Mouse (Mus musculus) cortical plate, adult 2 months (tissue): Measurements from ENCODE around the gene Setd2. TPM values are rescaled to one million over a fixed set of nuclear protein-coding genes. Genes with fewer than 3 reads are reported as not detected.
A peak's percentile ranks its signal among the peaks of the same experiment; 100 is the strongest.

Experiments used
- H3K27ac ChIP-seq: fragments of 200-500 bp; 2 replicates; pipeline ENCODE4 v1.5.1; 2012; ENCODE audit warnings: low read length, control low read depth, inconsistent platforms; ENCODE audit not compliant: insufficient read depth
- H3K4me1 ChIP-seq: fragments of 200-500 bp; 2 replicates; pipeline ENCODE4 v1.6.1; 2011; ENCODE audit warnings: low read length; ENCODE audit not compliant: control insufficient read depth, insufficient read depth
- H3K4me3 ChIP-seq: fragments of 200-500 bp; 2 replicates; pipeline ENCODE4 v1.5.1; 2011; ENCODE audit warnings: mild to moderate bottlenecking, low read length, control low read depth; ENCODE audit not compliant: insufficient read depth
- CTCF ChIP-seq: fragments of 200-500 bp; IDR thresholded peaks from 2 replicates; pipeline ENCODE4 v1.5.1; 2011; ENCODE audit warnings: mild to moderate bottlenecking, control low read depth, low read length; ENCODE audit not compliant: insufficient read depth; ENCODE audit errors: extremely low read depth
- POLR2A ChIP-seq: fragments of 200-500 bp; IDR thresholded peaks from 2 replicates; pipeline ENCODE4 v1.6.1; 2011; ENCODE audit warnings: mild to moderate bottlenecking, low read length, control low read depth; ENCODE audit not compliant: insufficient read depth; ENCODE audit errors: extremely low read depth
- polyA plus RNA-seq: library from polyadenylated mRNA; depleted of rRNA; stranded (reverse); fragments of >200 nt; gene quantifications from 2 replicates; pipeline ENCODE4 v1.2.3, GENCODE M21; 2012

The Setd2 gene
- polyA plus RNA-seq, 1 experiment, result 64.8 TPM

DNA sequence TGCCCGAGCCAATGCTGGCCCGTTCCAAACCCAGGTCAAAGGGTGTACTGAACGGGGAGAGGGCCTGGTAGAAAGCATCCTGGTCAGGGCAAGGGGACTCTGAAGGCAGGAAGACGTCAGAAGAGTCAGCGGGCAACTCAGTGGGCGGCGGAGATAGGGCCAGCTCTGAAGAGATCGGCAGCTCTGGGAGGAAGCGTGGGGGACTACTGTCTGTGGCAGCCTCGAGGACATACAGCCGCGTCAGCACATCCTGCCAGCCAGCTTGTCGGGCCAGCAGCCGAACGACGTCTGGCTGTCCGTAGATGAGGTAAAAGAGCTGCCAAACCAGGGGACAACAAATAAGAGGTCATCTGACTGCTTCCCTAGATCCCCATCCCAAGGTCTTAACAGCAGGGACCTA, 101.5 kb downstream of the Setd2 start:
- H3K4me3 ChIP-seq, result no peak overlapping the region
- TF ChIP-seq POLR2A (no peak), CTCF (no peak)
- no peak overlapping the region for H3K27ac ChIP-seq
- no peaks in the 10 kb centered on the region for H3K4me1 ChIP-seq

DNA sequence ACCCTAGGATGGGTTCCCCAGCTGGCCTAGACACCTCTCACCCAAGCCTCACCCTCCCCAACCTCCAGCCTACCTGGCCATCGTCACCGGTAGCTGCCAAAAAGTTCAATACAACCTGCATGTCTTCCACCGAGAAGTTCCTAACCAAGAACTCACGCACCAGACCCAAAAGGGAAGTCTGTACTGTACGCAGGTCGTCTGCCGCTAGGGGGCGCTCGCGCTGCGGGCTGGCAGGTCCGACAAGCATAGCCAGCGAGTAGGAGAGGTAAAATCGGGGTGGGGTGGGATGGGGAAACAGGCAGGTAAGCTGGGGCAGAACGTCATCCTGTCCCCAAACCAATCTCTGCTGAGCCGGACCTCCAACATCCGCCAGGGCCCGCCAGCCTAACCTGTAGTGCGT, 102.8 kb downstream of the Setd2 start:
- no peak overlapping the region for H3K27ac ChIP-seq
- no peak for TF ChIP-seq POLR2A
- TF ChIP-seq CTCF, result peak; percentile 83
- no peaks in the 10 kb centered on the region for H3K4me1 ChIP-seq
- H3K4me3 ChIP-seq, result no peak overlapping the region

DNA sequence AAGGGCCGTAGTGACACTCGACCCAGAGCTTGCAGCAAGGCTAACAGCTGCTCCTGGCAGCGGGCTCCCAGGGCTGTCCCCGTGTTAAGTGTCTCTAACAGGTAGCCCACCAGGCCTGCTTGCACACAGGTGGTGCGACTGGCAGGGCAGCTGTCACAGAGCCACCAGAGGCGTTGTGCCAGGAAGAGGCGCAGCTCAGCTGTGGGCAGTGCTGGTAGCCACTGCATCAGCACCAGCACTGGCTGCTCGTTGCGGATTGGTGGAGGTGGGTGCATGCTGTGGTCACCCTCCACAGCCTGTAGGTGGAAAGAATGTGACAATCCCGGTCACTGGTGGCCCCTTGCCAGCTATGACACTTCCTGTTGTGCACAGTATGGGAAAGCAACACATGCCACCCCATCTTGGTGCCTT, 106.2 kb downstream of the Setd2 start:
- no peak for TF ChIP-seq CTCF
- TF ChIP-seq POLR2A, result no peak
- Histone ChIP-seq H3K27ac (no peak overlapping the region), H3K4me1 (no peaks in the 10 kb centered on the region), H3K4me3 (no peak overlapping the region)

DNA sequence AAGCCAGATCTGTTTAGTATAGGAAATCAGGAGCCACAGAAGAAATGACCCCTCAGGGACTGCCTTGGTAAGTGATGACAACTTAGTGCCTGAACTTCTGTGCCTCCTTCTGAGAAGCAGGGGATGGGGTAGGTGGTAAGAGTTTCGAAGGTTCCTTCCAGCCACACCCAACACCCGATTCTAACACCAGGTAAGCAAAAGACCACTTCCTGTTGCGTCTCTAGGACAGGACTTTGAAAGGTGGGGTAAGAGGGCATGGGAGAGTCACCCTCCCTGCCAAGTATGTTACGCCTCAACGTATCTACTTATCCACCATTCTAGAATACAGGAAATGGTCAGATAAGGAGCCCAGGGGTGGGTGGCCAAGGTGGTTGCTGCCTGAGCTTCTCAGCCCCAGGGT, 108.6 kb downstream of the Setd2 start:
- Histone ChIP-seq H3K4me1 (no peaks in the 10 kb centered on the region), H3K4me3 (no peak overlapping the region), H3K27ac (no peak overlapping the region)
- no peak for TF ChIP-seq CTCF
- no peak for TF ChIP-seq POLR2A

DNA sequence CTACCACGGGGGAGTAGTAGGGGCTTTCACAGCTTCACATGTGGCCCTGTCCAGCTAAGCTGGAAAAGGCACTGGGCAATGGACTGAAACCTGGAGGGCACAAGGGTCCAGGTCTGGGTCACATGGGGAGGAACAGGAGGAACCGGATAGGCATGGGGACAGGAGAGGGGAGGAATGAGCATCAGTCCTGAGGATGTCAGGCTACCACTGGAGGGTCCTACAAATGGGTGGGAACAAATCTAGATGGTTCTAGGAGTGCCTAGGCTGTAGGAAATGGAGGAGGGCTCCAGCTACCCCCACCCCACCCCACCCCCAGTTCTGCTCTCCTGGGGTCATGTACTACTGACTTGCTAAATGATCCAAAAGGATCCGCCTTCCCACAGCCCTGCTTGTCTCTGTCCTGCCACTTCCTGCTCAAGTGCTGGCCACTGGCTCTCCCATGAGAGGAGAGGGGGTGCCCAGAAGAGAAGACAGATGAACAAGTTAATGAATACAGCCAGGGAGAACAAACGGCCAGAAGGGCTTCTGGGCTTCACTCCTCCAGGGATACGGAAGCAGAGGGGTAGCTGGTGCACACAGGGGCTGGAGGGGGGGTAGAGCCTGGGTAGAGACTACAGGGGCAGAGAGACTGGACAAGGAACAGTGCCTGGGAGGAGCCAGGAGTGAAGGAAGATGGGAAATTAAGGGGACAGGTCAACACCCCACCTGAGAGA, 110.6 kb downstream of the Setd2 start:
- no peak for TF ChIP-seq POLR2A
- TF ChIP-seq CTCF, result no peak
- Histone ChIP-seq H3K27ac (no peak overlapping the region), H3K4me1 (no peaks in the 10 kb centered on the region), H3K4me3 (no peak overlapping the region)

DNA sequence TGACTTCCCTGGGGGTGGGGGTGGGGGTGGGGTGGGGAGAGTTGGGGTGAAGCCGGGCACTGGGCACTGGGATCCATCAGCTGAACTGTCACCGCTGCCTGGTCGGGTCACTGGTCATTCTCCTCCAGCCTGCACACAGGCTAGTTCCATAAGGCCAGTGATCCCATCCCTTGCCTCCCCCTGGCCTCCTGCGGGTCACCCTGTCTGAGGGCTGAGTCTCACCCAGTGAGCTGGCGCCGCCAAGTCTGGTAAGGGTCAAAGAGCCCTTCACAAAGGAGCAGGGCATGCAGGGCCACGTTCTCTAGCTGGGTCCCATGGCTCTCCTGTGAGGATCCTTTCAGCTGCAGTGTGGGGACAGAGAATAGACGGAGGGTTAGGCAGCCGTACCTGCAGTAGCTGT, 111.4 kb downstream of the Setd2 start:
- Histone ChIP-seq H3K4me3 (no peak overlapping the region), H3K4me1 (no peaks in the 10 kb centered on the region), H3K27ac (no peak overlapping the region)
- no peak for TF ChIP-seq CTCF
- no peak for TF ChIP-seq POLR2A

DNA sequence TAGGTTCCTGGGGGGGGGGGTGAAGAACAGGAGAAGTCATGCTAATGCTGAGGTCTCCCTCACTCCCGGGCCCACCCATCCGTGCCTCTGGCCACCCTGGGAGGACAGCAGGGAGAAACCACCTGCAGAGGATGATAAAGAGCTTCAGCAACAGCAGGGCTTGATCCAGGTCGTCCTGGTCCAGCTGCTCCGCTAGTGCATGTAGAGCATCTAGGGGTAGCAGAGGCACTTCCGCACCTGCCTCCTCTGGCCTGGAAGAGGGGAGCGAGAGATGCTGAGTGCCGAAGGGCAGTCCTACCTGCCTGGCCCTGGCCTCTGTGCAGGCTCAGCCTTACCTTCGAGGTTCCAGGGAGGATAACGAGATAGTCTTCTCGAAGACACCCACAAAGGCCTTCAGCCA, 111.9 kb downstream of the Setd2 start:
- Histone ChIP-seq H3K4me3 (no peak overlapping the region), H3K27ac (no peak overlapping the region), H3K4me1 (no peaks in the 10 kb centered on the region)
- TF ChIP-seq POLR2A, result no peak
- TF ChIP-seq CTCF, result no peak

DNA sequence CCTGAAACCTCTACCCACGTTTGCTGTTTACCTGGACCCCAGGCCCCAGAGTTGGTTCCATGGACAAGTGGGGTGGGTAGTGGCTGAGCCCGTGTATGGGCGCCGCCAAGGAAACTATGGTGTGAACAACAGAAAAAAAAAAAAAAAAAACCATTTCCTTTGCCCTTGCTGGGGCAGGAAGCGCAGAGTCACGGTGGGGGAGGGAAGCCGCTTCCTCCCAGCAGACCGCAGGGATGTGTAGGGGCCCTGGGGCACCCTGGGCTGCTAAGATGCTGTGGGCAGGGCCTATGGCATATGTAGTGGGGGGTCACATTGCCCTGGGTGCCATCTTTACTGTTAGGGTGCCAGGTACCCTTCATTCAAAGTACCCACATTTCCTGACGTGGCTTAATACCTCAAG, 112.8 kb downstream of the Setd2 start:
- H3K4me1 ChIP-seq, result no peaks in the 10 kb centered on the region
- TF ChIP-seq POLR2A (no peak), CTCF (no peak)
- no peak overlapping the region for H3K4me3 ChIP-seq
- H3K27ac ChIP-seq, result no peak overlapping the region

DNA sequence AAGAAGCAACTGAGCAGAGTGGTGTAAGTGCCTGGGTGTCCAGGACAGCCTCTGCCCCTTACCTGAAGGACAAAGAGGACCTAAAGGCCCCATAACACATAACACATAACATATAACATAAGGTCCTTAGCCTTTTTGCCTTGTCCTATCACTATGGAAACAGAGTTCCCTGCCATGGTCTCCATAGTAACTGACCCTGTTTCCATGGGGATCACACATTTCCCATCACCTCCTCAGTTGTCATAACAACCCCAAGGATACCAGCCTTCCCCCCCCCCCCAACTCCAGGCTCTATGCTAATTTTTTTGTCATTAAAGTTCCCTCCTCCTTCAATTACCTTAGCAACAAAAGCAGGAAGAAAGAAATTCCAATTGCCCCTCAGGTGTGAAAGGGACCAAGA, 117.4 kb downstream of the Setd2 start:
- TF ChIP-seq CTCF (no peak), POLR2A (no peak)
- Histone ChIP-seq H3K4me3 (no peak overlapping the region), H3K27ac (no peak overlapping the region), H3K4me1 (peaks cover 6% of the 10 kb centered on the region)

DNA sequence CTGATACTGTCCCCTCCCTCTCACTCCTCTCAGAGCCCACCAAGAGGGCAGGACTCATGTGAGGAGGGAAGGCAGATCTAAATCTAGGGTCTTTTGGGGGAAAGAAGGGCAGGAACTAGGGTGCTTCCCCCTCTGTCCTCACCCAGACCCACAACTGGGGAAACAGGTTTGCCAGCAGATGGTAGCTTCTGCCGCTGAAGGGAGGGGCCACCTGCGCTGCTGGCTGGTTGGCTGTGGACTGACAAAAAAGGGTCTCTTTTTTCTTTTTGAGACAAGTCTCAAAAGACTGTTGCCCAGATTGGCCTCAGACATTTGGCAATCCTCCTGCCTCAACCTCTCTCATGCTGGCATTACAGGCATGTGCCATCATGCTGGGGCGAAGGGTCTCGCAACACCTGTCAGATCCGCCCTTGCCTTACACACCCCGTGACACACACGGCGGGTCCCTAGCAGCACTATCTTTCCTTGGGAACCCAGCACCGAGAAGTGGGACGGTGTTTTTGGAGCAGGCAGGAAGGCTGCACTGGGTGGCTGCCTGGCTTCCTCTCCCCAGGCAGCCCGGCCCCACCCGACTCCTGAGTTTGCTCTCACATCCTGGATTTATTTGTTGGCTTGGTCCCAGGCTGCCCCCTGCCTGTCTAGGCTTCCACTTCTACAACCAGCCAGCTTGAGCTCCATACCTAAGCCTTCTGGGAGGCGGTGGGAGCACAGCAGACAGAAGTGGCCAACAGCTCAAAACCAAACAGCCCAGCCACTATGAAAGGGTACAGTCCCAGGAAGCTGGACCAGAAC, 119.7 kb downstream of the Setd2 start:
- peaks cover 6% of the 10 kb centered on the region for H3K4me1 ChIP-seq
- H3K27ac ChIP-seq, result no peak overlapping the region
- TF ChIP-seq POLR2A (no peak), CTCF (no peak)
- H3K4me3 ChIP-seq, result peak overlapping the region; percentile 62
